Mouse (Mus musculus): ENCODE measurements around the gene Nupr1l. TPM values are rescaled to one million over a fixed set of nuclear protein-coding genes. Genes with fewer than 3 reads are reported as not detected.

Nupr1l gene
- polyA plus RNA-seq (2015; fragmentation: Nextera tagmentation; extraction: Ambion mirVana): 4.3 and 4.5 TPM in 2 replicates

GRCm38 (mm10) chr5:129908242-129908965, at the start of gene Nupr1l:
Gene Nupr1l, plus strand, starts transcription at chr5:129908540.

GRCm38 (mm10) chr5:129886911-129887636, 21.3 kb upstream of the Nupr1l start, which contains the start of gene Chchd2:
Gene Chchd2, minus strand, starts transcription at chr5:129887470.

GRCm38 (mm10) chr5:129895198-129896088, 12.9 kb upstream of the Nupr1l start, which contains the start of gene Zbed5:
Gene Zbed5, plus strand, starts transcription at chr5:129895723.

DNA sequence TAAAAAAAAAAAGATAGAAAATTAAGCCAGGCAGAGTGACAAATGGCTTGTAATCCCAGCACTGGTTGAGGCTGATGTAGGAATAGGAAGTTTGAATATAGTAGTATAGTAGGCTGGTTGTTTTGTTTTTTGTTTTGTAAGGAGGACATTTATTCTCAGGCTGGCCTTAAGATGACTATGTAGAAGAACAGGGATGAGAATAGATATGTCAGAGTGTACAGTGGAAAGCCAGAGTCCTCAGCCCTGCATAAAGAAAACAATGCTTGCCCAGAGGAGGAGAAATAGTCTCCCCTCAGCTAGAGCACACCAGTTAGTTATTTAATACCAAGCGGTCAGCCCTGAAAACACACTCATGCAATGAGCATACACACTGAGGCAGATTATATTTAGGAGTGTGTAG, 9.9 kb upstream of the Nupr1l start, which contains the start of gene Phkg1:
Gene Phkg1, minus strand, starts transcription at position 101 of the 400 bp plus-strand sequence.

DNA sequence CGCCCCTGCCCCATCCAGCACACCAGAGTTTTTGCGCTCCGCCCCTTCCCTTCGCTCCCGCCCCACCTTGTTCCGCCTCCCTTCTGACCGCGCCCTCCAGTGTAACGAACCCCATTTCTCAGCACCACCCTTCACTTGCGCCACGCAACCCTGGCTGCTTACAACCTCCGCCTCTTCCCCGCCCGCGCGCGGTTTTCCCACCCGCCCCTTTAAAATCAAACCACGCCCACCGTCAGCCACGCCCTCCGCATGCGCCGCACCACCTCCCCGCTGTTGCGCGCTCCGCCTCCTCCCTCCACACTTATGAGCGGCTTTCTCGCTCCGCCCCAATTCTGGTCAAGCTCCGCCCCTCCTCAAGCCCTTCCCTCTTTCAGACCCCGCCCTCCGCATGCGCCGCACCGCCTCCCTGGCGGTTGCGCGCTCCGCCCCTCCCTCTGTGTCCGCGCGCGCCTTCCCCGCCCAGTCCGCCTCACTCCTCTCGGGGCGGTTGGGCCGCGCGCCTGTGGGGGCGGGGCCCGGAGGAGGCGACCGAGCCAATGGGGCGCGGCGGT, 33.2 kb downstream of the Nupr1l start, which contains the start of gene Vkorc1l1:
Gene Vkorc1l1, plus strand, starts transcription at position 476 of the 551 bp plus-strand sequence.

Other genes with a start within 250 kb of the Nupr1l start
- 1.4 and 1.7 TPM in 2 replicates for gene Zfp11, start 238.4 kb upstream of the Nupr1l start, polyA plus RNA-seq (2015; fragmentation: Nextera tagmentation; extraction: Ambion mirVana)
- not detected in 2 replicates for gene Sept14, start 200.0 kb upstream of the Nupr1l start, polyA plus RNA-seq (2015; fragmentation: Nextera tagmentation; extraction: Ambion mirVana)
- gene Mrps17, start 193.0 kb upstream of the Nupr1l start, polyA plus RNA-seq (2015; fragmentation: Nextera tagmentation; extraction: Ambion mirVana): 130 and 134 TPM in 2 replicates
- 82.8 and 84.1 TPM in 2 replicates for gene Nipsnap2, start 183.5 kb upstream of the Nupr1l start, polyA plus RNA-seq (2015; fragmentation: Nextera tagmentation; extraction: Ambion mirVana)
- gene Psph, start 121.1 kb upstream of the Nupr1l start, polyA plus RNA-seq (2015; fragmentation: Nextera tagmentation; extraction: Ambion mirVana): 24.5 and 24.6 TPM in 2 replicates
- gene Sumf2, start 61.6 kb upstream of the Nupr1l start, polyA plus RNA-seq (2015; fragmentation: Nextera tagmentation; extraction: Ambion mirVana): 20.4 and 22.0 TPM in 2 replicates
- gene Chchd2, start 21.1 kb upstream of the Nupr1l start, polyA plus RNA-seq (2015; fragmentation: Nextera tagmentation; extraction: Ambion mirVana): 690 and 752 TPM in 2 replicates
- 1.7 and 2.6 TPM in 2 replicates for gene Zbed5, start 12.8 kb upstream of the Nupr1l start, polyA plus RNA-seq (2015; fragmentation: Nextera tagmentation; extraction: Ambion mirVana)
- gene Phkg1, start 10.0 kb upstream of the Nupr1l start, polyA plus RNA-seq (2015; fragmentation: Nextera tagmentation; extraction: Ambion mirVana): 0.15 and 0.33 TPM in 2 replicates
- 15.9 and 18.2 TPM in 2 replicates for gene Vkorc1l1, start 33.4 kb downstream of the Nupr1l start, polyA plus RNA-seq (2015; fragmentation: Nextera tagmentation; extraction: Ambion mirVana)
- 36.4 and 46.4 TPM in 2 replicates for gene Gusb, start 94.5 kb downstream of the Nupr1l start, polyA plus RNA-seq (2015; fragmentation: Nextera tagmentation; extraction: Ambion mirVana)
- gene Asl, start 120.7 kb downstream of the Nupr1l start, polyA plus RNA-seq (2015; fragmentation: Nextera tagmentation; extraction: Ambion mirVana): 32.7 and 35.1 TPM in 2 replicates
- 30.6 and 35.2 TPM in 2 replicates for gene Crcp, start 120.8 kb downstream of the Nupr1l start, polyA plus RNA-seq (2015; fragmentation: Nextera tagmentation; extraction: Ambion mirVana)
- 75.6 and 83.0 TPM in 2 replicates for gene Tpst1, start 164.8 kb downstream of the Nupr1l start, polyA plus RNA-seq (2015; fragmentation: Nextera tagmentation; extraction: Ambion mirVana)
- 3.9 and 5.0 TPM in 2 replicates for gene Kctd7, start 236.3 kb downstream of the Nupr1l start, polyA plus RNA-seq (2015; fragmentation: Nextera tagmentation; extraction: Ambion mirVana)

Data from urinary bladder, postnatal 0 days (tissue).